Mouse (Mus musculus) brain, embryonic 14.5 days (tissue): ENCODE results near the gene Stim1. TPM values are rescaled to one million over a fixed set of nuclear protein-coding genes. Genes with fewer than 3 reads are reported as not detected.

Source experiments
- DNase-seq: peaks from one replicate; pipeline ENCODE4 v3.0.0-alpha.2; 2011; ENCODE audit warnings: low read depth
- CTCF ChIP-seq: fragments of 200-500 bp; IDR thresholded peaks from 2 replicates; pipeline ENCODE4 v1.5.1; 2012; ENCODE audit warnings: inconsistent platforms, mild to moderate bottlenecking, moderate library complexity, borderline replicate concordance; ENCODE audit not compliant: insufficient read depth, insufficient read length; ENCODE audit errors: extremely low read depth
- POLR2A ChIP-seq: fragments of 200-500 bp; IDR thresholded peaks from 2 replicates; pipeline ENCODE4 v1.6.1; 2012; ENCODE audit warnings: mild to moderate bottlenecking, inconsistent platforms, borderline replicate concordance; ENCODE audit not compliant: poor library complexity, insufficient read depth, insufficient read length, severe bottlenecking; ENCODE audit errors: extremely low read depth
- polyA plus RNA-seq: library from polyadenylated mRNA; depleted of rRNA; stranded (reverse); fragments of >200 nt; gene quantifications from 2 replicates; pipeline ENCODE4 v1.2.3, GENCODE M21; 2012

Gene Stim1
- polyA plus RNA-seq, 1 experiment = 22.9 TPM

GRCm38 (mm10) chr7:102361297-102361696, 93.7 kb downstream of the Stim1 start:
- no peak for DNase-seq
- no peak for TF ChIP-seq POLR2A
- TF ChIP-seq CTCF = no peak

GRCm38 (mm10) chr7:102363853-102364252, 96.2 kb downstream of the Stim1 start:
- TF ChIP-seq POLR2A (no peak), CTCF (no peak)
- DNase-seq = no peak

DNA sequence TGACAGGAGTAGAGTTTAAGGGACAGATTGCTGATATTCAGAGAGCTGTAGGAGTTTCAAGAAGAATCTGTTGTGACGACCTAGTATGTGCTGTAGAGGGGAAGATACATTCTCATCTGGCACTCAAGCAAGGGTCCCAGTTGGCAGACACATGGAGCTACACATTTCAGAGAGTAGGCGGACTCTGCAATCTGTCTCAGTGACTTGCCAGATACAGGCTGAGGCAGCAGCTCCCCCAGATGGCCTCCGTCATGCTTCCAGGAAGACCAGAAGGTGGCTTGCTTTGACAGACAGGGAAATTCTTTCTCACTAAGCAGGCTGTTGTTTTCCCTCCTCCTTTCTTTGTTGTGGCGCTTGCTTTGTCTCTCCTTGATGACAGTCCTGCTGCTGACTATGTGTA, 102.1 kb downstream of the Stim1 start:
- DNase-seq = peak; percentile 93
- TF ChIP-seq CTCF = no peak
- no peak for TF ChIP-seq POLR2A

DNA sequence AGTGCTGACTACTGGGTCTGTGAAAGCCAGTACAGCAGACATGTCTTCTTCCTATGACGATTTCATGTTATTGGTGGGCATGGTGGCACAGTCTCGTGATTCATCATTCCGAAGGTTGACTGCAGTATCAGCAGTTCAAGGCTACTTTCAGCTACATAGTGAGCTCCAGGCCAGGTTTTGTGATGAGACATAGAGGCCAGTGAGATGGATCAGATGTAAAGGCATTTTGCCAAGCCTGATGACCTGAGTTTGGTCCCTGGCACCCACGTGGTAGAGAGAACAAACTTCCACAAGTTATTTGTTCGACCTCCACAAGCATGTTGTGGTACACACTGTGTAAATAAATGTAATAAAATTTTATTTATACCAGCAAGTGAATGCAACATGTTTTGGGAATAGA, 102.9 kb downstream of the Stim1 start:
- TF ChIP-seq POLR2A (no peak), CTCF (no peak)
- no peak for DNase-seq

- TF ChIP-seq CTCF (no peak), POLR2A (no peak)
- DNase-seq = no peak
Observed at GRCm38 (mm10) chr7:102373382-102374072, 105.9 kb downstream of the Stim1 start.

DNA sequence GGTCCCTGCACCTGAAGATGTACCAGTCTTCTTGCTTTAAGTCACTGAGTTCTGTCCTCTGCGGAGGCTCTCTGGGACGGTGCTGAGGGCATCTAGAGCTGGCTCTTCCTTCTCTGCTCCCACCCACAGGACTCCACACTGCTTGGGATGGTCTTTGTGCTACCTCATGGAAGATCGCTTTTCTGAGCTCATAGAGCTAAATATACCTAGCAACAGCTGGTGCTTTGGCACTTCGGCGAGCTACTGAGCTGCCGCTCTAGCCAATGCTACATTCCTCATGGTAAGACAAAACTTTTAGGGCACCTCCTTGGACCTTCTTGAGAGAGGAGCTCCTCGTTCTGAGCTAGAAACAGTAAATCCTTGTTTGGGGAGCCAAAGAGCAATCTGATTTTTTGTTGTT, 115.6 kb downstream of the Stim1 start:
- DNase-seq = no peak
- TF ChIP-seq POLR2A = no peak
- TF ChIP-seq CTCF = no peak

- DNase-seq = no peak
- TF ChIP-seq CTCF = no peak
- TF ChIP-seq POLR2A = no peak
Observed at GRCm38 (mm10) chr7:102385973-102386372, 118.4 kb downstream of the Stim1 start.

DNA sequence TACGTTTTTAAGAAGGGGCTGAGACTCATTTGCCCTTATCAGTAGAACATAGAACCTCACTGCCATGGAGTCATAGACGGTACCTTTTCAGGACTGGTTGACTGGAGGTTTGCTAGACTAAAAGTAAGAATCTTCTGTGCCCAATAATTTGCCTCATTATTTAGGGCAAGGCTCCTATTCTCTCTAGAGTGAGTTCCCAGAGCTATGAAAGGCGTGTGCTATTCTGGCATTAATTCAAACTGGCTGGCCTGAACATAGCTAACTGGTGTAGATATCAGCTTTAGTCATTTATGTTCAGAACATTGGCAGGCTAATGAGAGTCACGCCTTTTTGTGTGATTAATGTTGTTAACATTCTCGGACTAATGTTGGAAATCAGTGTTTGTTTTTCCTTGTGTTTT, 121.5 kb downstream of the Stim1 start:
- DNase-seq = peak; percentile 65

GRCm38 (mm10) chr7:102393898-102394297, 126.3 kb downstream of the Stim1 start:
- no peak for TF ChIP-seq CTCF
- TF ChIP-seq POLR2A = no peak
- DNase-seq = no peak

More for the DNA sequence above, 121.5 kb downstream of the Stim1 start:
- TF ChIP-seq POLR2A (no peak), CTCF (no peak)

DNA sequence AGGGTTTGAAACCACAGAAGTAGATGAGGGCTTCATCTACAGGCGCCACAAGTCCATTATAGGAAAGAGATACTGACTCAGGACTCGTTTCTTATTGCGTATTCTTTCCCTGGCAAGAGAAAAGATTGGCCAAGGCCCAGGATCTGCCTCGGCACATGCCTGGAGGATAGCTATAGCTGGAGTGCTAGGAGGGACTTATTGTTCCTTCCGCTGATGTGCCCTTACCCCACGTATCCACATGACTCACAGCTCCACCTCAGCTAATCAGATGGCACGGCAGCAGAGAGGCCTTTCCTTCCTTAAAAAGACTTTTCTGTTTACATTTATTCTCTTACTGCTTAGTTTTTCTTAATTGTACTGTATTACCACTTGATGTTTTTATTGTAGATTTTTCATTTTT, 128.3 kb downstream of the Stim1 start:
- TF ChIP-seq POLR2A = no peak
- no peak for TF ChIP-seq CTCF
- peak; percentile 8 for DNase-seq

GRCm38 (mm10) chr7:102396331-102396730, 128.7 kb downstream of the Stim1 start:
- DNase-seq = no peak
- TF ChIP-seq CTCF (no peak), POLR2A (no peak)

DNA sequence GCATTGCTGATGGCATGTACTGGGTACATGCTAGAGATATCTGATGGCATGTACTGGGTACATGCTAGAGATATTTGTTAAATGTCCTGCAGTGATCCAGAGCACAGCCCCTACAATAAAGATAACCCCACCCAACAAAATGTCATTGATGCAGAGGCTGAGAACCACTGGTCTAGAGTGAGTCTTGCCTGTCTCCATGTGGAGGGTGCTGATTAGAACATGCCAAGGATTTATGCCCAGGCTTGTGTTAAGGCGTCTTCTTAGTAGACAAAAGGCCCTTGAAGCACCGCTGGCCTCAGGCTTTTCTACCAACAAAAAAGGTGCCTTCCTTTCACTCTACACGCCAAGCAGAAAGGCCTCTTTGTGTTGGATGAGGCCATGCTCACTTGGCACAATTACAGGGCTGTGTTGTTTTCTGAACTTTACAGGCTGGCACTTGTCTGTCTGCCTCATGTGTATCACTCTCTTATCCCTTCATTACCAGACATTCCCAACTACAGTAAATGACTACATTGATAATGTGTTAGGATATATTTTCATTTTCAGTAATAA, 131.7 kb downstream of the Stim1 start:
- TF ChIP-seq CTCF = no peak
- no peak for TF ChIP-seq POLR2A
- DNase-seq = peak; percentile 61
